Mouse (Mus musculus) olfactory bulb, adult 2 months (tissue): ENCODE measurements around the gene Spin2e. TPM values are rescaled to one million over a fixed set of nuclear protein-coding genes. Genes with fewer than 3 reads are reported as not detected.
"Not testable (repeated sequence)": the region's sequence is repeated elsewhere in the genome, so short reads cannot be mapped to it uniquely, and the experiment has no call there.

Experiments used
- H3K27ac ChIP-seq: fragments of 200-500 bp; 2 replicates; pipeline ENCODE4 v1.5.1; 2012; ENCODE audit warnings: low read depth, low read length; ENCODE audit not compliant: insufficient read depth
- H3K4me1 ChIP-seq: fragments of 200-500 bp; 2 replicates; pipeline ENCODE4 v1.6.1; 2012; ENCODE audit warnings: low read length; ENCODE audit not compliant: control insufficient read depth, insufficient read depth
- H3K4me3 ChIP-seq: fragments of 200-500 bp; 2 replicates; pipeline ENCODE4 v1.5.1; 2012; ENCODE audit warnings: mild to moderate bottlenecking, low read depth, low read length, moderate library complexity; ENCODE audit not compliant: insufficient read depth
- whole genome bisulfite sequencing: fragments of 180-500 bp; shearing (Covaris S2); methylation state at CpG from one replicate; pipeline ENCODE4 v1.1.7; 2018; 5-methylcytosine and 5-hydroxymethylcytosine counted together
- polyA plus RNA-seq: library from polyadenylated mRNA; stranded (reverse); fragments of >200 nt; gene quantifications from 2 replicates; pipeline ENCODE4 v1.2.4, GENCODE M21; 2012; ENCODE audit warnings: low replicate concordance; ENCODE audit not compliant: missing spikeins, insufficient read depth, insufficient read length

Spin2e gene
- polyA plus RNA-seq, result not detected in 2 replicates

DNA sequence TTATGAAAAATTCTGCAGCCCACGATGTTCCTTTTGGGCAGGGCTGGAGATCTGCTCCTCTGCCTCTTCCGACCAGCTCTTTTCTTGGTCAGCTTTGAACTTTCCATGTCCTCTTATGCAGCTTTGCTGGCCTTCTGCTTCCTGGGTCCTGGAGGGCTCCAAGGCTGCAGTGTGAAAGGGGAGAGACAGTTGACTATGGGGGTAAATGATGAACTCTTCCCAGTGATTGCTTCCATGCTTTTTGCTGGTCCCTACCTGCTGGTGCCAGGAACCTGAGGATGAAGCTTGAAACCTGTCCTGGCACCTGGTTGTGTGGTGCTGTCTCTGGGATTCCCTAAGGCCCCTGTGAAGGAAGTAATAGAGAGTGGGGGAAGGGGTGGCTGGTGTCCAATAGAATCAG is at the start of gene Spin2e:
Gene Spin2e (minus strand): TSS at position 101 of the 400 bp plus-strand sequence.
- 100% methylated on average over 2 of the region's 2 CpGs for WGBS
- not testable (repeated sequence) for H3K4me1 ChIP-seq, H3K4me3 ChIP-seq, H3K27ac ChIP-seq

DNA sequence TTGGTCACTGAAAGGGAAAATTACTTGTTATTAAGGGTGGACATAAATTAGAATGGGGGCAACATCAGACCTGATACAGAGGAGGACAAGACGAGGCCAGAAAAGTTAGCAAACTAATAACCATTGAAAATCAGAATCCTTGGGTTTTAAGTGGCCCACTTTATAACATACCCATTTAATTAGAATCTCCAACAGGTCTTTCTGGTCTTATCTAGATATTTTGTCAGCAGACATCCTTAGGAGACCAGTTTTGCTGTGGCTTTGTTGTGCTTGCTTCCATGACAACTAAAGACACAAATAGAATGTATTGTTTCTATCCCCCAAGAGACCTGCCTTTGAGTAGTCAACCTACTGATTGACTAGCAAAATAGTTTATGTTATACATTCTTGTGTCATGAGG is 44.5 kb downstream of the Spin2e start, which contains the start of gene Gm21883:
Gene Gm21883 (minus strand): TSS at position 101 of the 400 bp plus-strand sequence.
- not testable (repeated sequence) for H3K4me1 ChIP-seq, H3K27ac ChIP-seq
- WGBS, result no CpG with 5 or more reads among the region's 1 CpGs

More for the DNA sequence above, 44.5 kb downstream of the Spin2e start, which contains the start of gene Gm21883:
- not testable (repeated sequence) for H3K4me3 ChIP-seq

Other genes starting within 250 kb of the Spin2e start
- not detected in 2 replicates for gene Btbd35f19, start 235.0 kb downstream of the Spin2e start, polyA plus RNA-seq
- gene Gm21883, start 44.6 kb downstream of the Spin2e start, polyA plus RNA-seq, result not detected in 2 replicates
- not detected in 2 replicates for gene Btbd35f25, start 98.2 kb upstream of the Spin2e start, polyA plus RNA-seq